Mouse (Mus musculus) regulatory T cell (primary cell): ENCODE results near the gene Grid1.

ENCODE experiments used
- in situ Hi-C: fragments of 300-600 bp; cut with MboI, MseI; formaldehyde crosslinking; loops from one replicate; pipeline ENCODE4 v1.15.1; 2025; ENCODE audit warnings: high pct_unique_total_duplicates

Gene Grid1

DNA sequence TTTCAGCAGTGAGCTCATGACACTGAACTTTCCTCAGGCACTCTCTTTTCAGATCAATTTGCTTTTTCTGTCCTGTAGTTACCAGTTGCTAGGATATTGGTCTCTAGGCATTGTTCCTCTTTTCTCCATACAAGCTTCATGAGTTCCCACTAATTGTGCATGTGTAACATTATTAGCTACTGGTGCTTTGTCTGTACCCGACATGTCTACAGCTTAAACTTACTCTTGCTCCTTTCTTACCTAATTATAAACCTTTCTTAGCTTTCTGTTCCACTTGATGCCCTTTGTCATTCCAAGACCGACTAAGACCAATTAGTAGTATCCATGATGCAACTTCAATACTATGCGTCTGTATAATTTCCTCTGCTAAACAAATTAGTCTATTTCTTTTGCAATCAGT is 554.5 kb downstream of the Grid1 start:
- in situ Hi-C loops, result no loop called here

DNA sequence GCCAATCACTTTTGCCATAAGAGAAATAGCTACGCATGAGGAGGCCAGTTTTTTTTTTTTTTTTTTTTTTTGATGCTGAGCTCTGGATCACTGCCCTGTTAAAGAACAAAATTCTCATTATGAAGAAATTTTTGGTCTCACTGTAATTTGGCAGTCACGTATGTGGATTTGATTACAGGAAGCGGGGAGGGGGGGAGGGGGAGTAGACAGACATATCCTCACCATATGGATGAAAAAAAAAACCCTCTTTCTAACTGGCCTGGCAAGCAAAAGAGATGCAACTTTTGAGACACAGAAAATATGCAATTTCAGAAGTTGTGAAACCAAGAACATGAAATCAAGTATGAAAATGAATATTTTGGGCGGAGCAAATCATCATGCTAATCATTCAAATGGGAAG is 573.7 kb downstream of the Grid1 start:
- in situ Hi-C loops, result no loop called here

DNA sequence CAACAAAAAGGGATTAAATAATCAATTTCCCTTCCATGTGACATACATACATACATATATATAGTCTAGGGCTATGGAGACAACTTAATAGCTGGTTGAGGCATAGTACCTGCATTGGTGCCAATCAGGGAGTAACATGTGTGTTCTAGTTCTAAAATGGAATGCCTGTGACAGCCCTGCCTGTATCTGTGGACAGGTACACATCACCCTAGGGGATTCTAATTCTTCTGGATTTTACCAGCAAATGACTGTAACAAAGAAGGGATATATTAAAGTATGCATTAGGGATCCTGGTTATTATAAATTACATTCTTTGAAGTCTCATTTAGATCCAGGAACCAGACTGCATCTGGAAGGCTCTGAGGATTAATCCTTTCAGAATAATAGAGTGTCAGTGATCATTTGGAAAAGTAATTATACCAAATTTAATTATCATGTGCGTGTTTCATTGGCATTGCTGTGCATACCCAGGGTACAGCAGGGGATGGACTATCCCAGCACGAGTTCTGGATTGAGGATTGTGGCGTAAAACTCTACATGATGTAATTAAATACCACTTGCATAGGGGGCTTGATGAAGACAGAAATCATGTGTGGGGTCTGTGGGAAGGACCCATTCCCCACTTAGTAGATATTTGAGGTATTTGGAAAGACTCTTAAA is 584.5 kb downstream of the Grid1 start:
- in situ Hi-C loops, result no loop called here

DNA sequence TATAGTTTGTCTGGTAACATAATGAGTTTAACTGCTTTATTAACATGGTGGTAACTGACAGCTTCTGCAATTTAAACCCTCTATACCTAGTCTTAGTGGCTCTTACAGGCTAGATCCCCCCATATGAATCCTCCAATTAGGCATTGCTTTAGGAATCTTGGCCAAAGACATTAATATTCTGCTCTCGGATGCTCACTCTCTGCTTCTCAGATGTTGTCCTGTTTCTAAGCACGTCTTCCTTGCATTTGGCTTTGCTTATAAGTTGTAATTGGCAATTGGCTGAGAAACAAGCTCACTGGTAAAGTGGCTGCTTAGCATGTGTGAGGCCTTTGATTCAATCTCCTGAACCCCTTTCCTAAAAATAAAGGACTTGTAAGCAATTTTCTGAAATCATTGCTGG is 610.4 kb downstream of the Grid1 start:
- in situ Hi-C loops, result no loop called here

DNA sequence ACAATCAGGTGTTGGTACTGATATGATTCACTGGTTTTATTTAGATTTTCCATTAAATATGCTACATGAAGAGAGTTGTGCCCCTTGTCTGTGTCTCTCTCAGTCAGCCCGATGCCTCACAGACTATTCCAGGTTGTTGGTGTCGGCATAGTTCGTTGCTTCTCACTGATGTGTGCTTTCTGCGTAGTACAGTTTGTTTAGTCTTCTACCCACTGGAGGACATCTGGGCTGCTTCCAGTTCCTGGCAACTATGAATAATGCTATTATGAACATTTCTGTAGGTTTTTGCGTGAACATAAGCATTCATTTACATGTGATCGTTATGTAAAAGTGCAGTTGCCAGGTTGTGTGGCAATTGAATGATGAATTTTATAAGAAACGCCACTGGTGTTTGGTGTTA is 633.8 kb downstream of the Grid1 start:
- in situ Hi-C loops, result no loop called here

DNA sequence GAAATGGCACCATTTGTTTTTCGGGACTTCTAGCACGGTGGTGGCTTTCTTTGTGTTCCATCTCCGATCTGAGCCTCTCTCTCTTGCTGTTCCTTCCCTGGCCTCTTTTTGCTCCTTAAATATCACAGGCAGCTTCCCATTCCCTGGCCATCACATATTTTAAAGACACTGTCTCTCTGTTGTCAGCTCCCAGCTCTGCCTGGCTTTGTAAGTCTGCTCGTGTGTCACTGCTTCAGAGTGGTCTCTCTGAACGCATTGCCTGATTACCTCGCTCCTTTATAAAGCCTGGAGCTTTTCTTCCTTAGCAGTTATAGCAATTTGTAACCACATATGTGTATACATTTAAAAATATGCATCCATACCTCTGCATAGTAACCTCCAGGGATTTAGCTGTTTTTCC is 648.3 kb downstream of the Grid1 start:
- in situ Hi-C loops, result no loop called here

DNA sequence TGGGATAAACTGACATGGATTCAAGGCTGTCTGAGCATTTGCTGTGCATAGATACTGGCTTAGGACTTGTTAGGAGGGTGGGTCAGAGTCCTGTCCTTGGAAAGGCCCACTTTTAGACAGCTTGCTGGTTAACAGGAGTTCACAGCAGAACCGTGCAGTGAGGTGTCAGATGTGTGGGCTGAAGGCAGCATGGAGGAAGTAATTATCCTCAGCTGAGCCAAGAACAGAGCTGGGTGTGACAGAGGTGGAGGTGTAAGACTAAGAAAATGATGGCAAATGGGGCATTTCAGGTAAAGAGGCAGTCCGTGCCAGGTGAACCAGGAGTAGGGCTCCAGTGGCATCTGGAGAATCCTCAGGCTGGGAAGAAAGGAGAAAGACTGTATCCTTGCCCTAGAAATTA is 666.1 kb downstream of the Grid1 start:
- in situ Hi-C loops, result no loop called here

DNA sequence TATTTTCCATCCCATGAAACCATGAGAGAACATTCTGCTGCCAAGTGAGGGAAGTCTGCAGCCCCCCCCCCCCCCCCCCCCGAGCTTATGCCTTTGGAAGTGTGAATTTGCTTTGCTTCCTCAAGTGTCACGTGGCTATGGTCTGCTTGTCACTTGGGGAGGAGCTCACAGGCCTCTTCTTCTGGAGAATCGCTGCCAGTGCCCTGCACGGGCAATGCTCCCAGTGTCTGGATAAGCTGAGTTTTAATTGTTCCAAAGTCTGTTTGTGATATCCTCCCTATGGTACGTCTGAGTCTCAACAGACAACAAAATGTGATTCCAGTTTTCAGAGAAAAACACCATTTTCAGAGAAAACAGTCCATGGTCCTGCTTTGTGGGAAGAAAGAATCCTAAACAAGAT is 682.4 kb downstream of the Grid1 start:
- in situ Hi-C loops, result no loop called here

DNA sequence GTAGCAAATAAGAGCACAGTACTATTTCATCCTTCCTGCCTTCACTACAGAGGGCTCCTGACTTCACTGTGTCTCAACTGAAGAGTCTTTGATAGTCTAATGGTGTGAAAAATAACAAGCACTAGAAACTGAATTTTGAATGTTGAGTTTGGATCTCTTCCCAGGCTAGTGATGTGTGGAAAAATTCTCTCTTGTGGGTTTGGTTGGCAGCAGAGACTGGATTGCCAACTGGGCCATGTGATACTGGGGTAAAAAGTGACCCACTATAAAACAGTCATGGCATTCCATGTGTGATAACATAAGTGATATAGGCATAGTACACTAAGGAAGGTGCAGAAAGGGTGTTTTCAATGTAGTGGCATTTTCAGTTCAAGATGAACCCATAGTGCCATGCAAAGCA is 699.5 kb downstream of the Grid1 start:
- in situ Hi-C loops, result no loop called here

DNA sequence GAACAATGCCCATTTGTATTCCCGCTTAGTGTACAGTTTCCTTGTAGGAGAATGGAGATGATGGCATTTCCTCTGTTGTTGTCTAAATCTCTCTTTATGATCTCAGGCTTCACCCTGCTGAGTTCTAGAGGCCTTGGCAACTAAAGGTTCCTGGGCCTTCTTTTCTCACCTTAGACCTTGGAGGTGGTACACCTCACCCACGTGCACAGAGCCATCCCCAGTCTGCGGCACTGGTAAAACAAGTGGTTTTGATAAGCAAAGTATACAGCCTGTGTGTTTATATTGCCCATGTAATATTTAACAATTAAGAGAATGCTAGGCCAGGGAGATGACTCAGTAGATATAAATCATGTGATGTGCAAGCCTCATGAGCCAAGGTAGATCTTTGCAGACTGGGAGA is 718.9 kb downstream of the Grid1 start:
- in situ Hi-C loops, result no loop called here

DNA sequence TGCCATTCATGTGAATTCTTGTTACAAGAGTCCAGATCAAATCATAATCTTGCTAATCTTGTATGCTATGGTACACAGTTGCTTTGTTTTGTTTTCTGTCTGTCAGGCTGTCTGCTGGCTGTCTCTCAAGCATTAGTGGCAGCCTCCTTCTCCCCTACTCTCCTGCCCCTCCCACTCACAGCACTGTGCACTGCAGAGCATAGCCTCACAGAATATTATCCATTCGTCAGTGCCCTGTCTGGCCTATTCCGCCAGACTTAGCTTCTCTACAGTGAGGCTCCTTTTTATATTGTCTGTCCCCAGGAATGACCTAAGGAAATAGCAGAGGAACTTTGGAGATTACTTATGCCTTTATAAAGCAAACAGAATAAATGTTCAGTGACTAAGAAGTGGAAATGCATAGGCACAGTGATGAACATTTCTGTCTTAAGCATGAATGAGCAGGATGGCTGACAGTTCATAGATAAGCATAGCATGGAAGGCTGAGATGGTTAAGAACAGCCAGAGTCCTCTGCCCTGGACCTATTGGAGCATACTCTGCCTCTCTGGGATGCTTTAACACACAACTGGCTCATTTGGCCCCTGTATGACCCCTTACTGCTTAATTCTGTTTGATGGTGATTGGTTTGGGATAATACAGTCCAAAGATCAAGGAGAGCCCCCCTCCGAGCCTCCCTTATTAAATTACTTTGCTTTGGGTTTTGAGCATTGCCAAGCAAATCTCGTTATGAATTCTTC is 721.5 kb downstream of the Grid1 start:
- in situ Hi-C loops, result no loop called here

DNA sequence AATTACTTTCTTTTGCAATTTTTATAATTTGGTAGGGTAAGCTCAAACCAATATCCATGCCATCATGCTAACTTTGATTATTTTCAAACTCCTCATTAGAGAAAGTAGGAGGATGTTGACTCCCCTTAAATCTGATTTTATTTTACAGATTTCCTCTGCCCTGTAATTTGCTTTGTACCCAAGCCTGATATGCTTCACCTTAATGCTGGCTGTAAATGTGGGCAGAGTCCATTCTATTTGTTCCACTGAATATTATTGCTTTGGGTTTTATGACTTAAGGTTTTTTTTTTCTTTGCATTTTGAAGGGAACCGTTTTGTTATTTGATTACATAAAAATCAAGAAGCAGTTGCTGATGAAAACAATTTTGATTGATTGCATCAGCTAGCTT is 722.1 kb downstream of the Grid1 start:
- in situ Hi-C loops, result no loop called here

DNA sequence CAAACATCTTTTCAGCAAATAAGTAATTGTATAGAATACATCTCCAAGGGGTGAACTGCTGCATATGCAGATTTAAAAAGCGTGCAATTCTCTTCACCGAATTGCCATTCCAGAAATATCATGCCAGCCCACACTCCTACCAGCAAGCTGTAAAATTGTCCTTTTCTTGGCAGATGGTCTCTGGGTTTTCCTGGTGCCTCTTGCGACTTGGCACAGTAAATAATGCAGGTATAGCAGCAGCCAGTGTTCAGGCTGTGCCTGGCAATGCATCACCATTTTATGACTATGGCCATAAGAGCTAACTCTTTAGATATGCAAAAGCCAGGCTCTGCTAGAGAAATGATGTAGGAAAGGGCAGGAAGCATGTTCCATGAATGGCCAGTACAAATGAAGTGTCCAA is 734.4 kb downstream of the Grid1 start:
- in situ Hi-C loops, result no loop called here

DNA sequence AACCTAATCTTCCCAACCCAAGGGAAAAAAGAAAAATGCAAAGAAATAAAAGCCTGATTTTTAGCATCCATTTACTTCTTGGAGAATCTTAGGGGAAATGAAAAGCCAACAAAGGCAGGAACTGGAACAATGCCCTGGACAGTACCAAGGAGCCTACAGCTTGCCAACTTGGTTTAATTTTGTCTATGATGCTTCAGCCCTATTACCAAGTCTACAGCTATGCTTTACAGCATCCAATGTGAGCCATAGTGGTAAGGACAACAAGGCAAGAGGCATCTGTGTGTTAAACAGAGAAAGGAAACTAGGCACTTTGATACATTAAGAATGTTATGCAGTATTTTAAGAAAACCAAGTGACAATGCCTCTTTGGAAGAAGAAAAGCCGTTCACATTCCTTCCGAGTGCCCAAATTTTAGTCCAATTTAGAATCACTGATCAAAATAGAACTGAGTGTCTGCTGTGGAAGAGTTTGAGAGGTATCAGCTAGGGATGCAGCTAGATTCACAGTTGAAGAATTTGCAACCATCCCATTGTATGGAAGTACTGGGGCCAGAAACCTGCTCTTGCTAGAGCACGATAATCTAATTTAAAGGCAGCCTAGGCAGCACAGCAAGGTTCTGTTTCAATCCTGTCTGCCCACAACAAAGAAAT is 741.5 kb downstream of the Grid1 start:
- in situ Hi-C loops, result loop anchor here (10.0 kb wide), 1 partner anchor 67 kb away; no protein-coding TSS in a partner anchor

DNA sequence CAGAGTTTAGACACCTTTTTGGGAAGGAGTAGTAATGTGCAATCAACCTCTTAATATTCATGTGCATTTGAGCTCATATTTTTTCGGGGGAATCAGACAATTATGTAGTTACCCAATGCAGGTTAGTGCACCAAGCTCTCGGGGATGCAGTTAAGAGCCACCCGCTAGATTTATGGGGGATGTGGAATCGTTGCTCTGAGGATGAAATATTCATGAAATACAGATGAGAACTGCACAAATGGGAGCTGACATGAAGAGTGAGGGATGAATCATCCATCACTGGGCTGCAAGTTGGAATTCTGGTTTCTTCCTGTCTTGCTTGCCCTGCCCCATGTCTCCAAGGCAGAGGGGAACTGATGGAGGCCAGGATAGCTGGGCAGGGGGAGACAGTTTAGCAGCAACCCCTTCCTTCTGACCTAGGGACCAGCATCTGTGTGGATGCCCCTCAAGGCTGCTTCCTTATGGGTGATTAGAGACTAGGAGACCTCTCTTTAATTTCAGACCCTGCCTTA is 753.1 kb downstream of the Grid1 start:
- in situ Hi-C loops, result no loop called here

DNA sequence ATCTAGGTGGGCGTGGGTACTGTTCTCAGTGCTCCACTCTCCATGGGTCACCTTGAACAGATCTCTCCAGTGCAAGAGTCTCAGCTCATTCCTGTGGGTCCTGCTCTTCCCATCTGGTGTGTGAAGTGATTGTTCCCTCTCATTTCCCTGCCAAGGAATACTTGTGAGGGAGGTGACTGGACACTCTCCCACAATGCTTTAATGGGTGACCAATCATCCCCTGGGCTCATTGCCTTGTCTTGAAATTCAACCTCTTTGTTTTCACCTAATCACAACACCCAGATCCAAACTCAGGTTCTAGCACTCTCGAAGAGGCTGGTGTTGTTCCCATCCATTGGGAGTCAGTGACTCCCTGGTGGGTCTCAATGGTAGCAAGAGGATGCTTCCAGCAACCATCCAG is 754.6 kb downstream of the Grid1 start:
- in situ Hi-C loops, result no loop called here

DNA sequence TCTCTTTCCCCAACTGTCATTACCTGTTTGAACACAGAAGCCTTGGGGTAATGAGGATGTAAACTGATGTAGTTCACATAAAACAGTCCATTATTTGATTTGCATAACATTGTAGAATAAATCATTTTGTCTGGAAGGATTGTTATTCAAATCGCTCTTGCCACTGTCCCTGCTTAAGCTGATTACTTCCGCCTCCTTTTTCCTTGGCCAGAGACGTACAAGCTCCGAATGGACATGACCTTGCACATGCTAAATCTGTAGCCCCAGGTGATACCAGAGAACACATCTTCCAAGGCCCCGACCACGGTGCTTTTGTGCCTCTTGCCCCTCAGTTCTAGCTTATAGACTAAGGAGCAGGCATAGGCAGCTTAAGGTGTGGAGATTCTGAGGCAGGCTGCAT is 755.4 kb downstream of the Grid1 start:
- in situ Hi-C loops, result no loop called here

DNA sequence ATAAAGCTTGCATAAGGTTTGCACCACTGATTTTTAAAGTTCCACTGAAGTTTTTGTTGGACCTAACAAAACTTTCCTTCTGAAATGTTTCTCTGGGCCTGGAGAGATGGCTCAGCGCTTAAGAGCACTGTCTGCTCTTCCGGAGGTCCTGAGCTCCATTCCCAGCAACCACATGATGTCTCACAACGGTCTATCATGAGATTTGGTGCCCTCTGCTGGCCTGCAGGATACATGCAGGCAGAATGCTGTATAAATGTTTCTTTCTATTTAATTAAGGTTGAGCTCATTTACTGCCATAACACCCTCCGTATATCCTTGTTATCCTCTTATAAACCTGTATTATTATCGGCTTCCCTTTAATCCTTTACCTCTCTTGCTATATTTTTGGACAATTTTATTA is 805.8 kb downstream of the Grid1 start:
- in situ Hi-C loops, result no loop called here
